Mouse (Mus musculus) layer of hippocampus, postnatal 36 days (tissue): ENCODE measurements around the gene Mars. TPM values are rescaled to one million over a fixed set of nuclear protein-coding genes. Genes with fewer than 3 reads are reported as not detected.

ENCODE experiments used
- DNase-seq, 2 experiments: peaks; one replicate each; pipeline ENCODE4 v3.0.0; 2022
- total RNA-seq, 2 experiments: library from RNA; stranded (reverse); gene quantifications; 2 replicates each; pipeline ENCODE4 v1.2.3; 2021

The Mars gene
- total RNA-seq, result 10 to 100 TPM; 56.1 to 56.4 TPM

GRCm38 (mm10) chr10:127311476-127312355 lies at the start of gene Mars:
TSS of gene Mars (minus strand) at chr10:127311786.
- DNase-seq, result peak; percentile 94 to 95

- no peak for DNase-seq
These were observed 49.1 kb upstream of the Mars start for GRCm38 (mm10) chr10:127360714-127361113.

GRCm38 (mm10) chr10:127355336-127355735 lies 43.8 kb upstream of the Mars start:
- no peak for DNase-seq

- DNase-seq, result peak; percentile 45 to 48
These were observed 42.6 kb upstream of the Mars start, which contains the start of gene Inhbe for GRCm38 (mm10) chr10:127353909-127354895. TSS of gene Inhbe (minus strand) at chr10:127354411.

- no peak for DNase-seq
These were observed 41.2 kb upstream of the Mars start for GRCm38 (mm10) chr10:127352766-127353165.

- no peak for DNase-seq
These were observed 40.6 kb upstream of the Mars start for GRCm38 (mm10) chr10:127352187-127352586.

GRCm38 (mm10) chr10:127351719-127352118 lies 40.1 kb upstream of the Mars start:
- DNase-seq, result no peak

- DNase-seq, result no peak
These were observed 39.7 kb upstream of the Mars start for GRCm38 (mm10) chr10:127351285-127351595.

GRCm38 (mm10) chr10:127350594-127351284 lies 39.2 kb upstream of the Mars start:
- peak in 1 of 2 experiments; percentile 60 for DNase-seq

- no peak for DNase-seq
These were observed 38.2 kb upstream of the Mars start for GRCm38 (mm10) chr10:127349810-127350209.

- DNase-seq, result no peak
These were observed 37.4 kb upstream of the Mars start for GRCm38 (mm10) chr10:127348957-127349356.

- no peak for DNase-seq
These were observed 34.6 kb upstream of the Mars start for GRCm38 (mm10) chr10:127346173-127346572.

- DNase-seq, result no peak
These were observed 31.4 kb upstream of the Mars start for GRCm38 (mm10) chr10:127343029-127343428.

- peak; percentile 63 to 67 for DNase-seq
These were observed 30.5 kb upstream of the Mars start, which contains the start of gene Gli1 for GRCm38 (mm10) chr10:127341891-127342639. TSS of gene Gli1 (minus strand) at chr10:127341974.

- DNase-seq, result no peak
These were observed 29.7 kb upstream of the Mars start for GRCm38 (mm10) chr10:127341360-127341690.

- DNase-seq, result no peak
These were observed 29.2 kb upstream of the Mars start for GRCm38 (mm10) chr10:127340577-127341359.

GRCm38 (mm10) chr10:127339683-127340576 lies 28.3 kb upstream of the Mars start:
- DNase-seq, result no peak

GRCm38 (mm10) chr10:127338930-127339682 lies 27.5 kb upstream of the Mars start:
- DNase-seq, result peak; percentile 76 to 83

GRCm38 (mm10) chr10:127337536-127338099 lies 26.0 kb upstream of the Mars start:
- DNase-seq, result no peak
